Mouse (Mus musculus): ENCODE data around the gene Klhdc2.
A peak's percentile ranks its signal among the peaks of the same experiment; 100 is the strongest.

Gene Klhdc2

DNA sequence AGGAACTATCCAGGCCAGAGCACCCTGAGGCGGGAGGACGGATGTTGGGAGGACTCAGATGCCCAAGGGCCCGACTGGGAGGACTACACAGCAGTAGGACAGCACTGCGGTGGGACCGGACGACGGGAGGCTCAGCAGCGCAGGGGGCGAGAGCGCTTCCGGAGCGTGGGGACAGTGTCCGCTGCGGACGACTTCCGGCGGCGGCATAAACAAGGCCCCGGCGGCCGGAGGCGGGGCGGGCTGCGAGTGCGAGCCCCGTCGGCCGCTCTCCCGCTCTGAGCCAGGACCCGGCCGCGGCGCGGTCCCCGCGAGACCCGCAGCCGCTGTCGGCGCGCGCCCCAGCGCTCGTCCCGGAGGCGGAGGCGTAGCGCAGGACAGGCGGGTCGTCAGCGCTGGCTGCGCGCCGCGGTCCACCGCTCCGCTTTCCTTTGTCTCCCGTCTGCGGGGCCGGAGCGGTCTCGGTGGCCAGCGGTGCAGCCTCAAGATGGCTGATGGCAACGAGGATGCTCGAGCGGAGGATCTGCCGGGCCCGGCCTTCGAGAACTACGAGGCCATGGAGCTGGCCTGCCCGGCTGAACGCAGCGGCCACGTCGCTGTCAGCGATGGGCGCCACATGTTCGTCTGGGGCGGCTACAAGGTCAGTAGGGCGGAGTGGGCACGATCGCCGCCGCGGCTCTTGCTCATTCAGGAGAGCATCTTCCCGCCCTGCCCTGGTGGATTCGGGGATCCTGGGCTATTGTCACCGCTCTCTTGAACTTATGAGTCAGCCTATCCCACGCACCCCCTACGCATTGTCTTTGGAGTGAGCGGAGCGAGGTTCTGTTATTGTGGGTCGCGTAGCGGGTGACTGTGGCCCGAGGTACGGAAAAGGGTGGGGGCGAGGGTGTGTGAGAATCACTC is at the start of gene Klhdc2:
Gene Klhdc2, plus strand, starts transcription at position 171 of the 900 bp plus-strand sequence.
- DNase-seq (ENCODE audit: low spot score) = peak; percentile 78

DNA sequence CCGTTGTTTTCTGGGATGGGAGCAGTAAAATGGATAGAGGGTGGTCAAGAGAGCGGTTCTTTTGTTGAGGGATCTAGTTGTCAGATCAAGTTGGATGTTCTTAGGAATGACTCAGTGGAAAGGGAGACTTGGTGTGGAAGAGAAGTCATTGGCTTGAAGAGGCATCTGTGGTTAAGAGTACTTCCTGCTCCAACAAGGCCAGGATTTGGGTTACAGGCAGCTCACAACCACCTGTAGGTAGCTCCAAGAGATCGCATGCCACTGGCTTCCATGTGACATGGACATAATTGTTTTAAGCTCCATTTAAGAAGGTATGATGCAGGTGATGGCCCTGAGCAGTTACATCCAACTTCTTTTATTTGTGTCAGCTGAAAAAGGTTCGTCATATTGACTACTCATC is 46.7 kb upstream of the Klhdc2 start:
- DNase-seq (ENCODE audit: low spot score) = no peak

DNA sequence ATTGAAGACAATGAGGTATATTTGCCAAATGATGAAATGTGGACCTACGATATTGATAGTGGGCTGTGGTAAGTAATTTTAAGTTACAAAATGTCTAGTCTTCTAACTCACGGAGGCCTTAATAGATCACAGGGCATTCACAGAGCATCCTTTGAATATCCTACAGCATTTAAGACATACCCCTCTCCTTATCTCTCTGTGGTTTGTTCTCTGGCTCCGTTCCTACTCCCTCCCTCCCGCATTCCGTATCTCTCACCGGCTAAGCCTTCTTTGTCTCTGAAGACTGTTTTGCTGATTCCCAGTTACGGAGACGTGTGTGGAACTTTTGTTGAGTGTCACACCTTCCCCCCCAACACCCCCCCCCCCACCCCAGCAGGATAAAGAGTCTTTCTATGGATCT is 45.7 kb upstream of the Klhdc2 start:
- DNase-seq (ENCODE audit: low spot score) = no peak

DNA sequence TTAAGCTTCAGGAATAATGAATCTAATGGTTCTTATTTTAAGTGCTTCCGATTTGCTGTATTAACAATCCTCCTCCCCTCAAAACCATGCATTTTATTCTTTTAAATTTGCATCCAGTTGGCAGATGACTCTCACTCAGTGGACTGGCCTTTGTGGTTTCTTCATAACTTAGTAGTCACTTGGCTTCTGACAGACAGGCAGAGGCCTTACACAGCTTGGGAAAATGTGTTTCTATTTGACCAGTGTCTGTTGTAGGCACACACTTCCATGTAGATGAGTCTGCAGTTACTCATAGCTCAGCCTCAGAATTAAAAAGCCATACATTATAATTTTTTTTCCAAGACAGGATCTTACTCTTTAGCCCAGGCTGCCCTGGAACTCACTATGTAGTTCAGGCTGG is 42.7 kb upstream of the Klhdc2 start:
- DNase-seq (ENCODE audit: low spot score) = no peak

DNA sequence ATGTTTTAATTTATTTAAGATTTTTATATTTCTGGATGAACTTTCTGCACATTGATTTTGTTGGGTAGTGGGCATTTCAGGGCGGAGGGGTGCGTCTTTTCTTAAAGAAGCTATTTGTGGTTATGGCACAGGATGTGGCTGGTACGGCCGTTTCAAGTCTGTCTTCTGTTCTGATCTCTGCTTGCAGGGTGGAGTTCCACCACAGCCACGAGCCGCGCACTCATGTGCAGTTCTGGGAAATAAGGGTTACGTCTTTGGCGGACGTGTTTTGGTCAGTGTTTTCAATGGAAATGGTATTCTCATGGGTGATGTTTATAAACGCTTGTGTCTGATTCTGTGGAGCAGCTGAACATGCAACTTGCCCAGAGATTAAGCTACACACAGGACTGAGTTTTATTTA is 38.6 kb upstream of the Klhdc2 start:
- peak; percentile 94 for DNase-seq (ENCODE audit: low spot score)

DNA sequence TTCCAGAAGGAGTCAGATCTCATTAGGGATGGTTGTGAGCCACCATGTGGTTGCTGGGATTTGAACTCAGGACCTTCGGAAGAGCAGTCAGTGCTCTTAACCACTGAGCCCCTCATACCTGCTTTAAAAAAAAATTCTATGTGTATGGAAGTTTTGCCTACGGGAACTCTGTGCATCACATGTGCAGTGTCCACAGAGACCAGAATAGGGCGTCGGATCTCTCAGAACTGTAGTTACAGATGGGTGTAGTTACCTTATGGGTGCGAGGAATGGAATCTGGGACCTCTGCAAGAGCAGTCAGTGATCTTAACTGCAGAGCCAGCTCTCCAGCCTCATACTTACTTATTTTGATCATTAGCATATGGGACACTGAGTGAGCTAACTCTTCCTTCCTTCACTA is 34.2 kb upstream of the Klhdc2 start:
- DNase-seq (ENCODE audit: low spot score) = no peak

DNA sequence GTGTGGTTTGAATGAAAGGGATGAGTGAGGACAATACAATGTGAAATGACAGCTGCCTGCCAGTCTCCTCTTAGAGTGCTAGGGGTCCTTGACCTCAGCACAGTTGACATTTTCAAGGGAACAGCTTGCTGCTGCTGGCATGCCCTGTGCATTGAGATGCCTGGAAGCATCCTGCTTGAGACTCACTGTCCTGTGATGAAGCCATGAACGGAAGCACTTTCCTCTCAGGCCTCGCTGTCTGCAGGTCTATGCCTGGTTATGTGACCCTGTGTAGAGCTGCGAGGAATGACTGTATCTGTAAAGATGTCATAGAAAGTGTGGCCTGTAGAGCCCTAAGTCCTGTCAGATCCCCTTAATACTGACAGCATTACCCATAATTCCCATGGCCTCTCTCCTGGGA is 31.4 kb upstream of the Klhdc2 start:
- no peak for DNase-seq (ENCODE audit: low spot score)

DNA sequence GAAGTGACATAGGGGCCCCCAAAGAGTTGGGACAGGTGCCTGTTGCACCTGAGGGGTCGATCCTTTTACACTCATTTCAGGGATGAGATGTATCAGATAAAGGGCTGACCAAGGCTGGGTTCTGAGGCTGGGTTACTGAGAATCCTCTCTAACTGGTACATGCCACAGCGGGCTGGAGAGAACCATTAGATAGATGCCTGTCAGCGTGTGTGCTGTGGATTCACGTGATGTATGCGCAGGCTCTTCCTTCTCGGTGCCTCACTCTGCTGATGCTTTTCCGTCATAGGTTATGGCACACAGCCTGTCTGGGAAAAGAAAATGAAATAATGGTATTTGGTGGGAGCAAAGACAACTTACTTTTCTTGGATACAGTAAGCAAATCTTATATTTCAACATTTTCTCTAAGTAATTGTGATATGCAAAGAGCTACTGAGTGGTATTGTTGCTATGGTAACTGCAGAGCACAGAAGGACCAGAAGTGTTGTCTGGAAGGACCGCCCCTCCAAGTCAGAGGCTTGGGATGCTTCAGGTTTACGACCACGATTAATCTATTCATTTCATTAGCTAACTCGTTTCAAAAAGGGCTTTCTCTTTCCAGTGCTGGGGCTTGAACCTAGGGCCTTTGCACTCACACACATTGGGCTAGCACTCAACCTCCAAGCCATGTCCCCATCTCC is 28.4 kb upstream of the Klhdc2 start:
- DNase-seq (ENCODE audit: low spot score) = no peak

DNA sequence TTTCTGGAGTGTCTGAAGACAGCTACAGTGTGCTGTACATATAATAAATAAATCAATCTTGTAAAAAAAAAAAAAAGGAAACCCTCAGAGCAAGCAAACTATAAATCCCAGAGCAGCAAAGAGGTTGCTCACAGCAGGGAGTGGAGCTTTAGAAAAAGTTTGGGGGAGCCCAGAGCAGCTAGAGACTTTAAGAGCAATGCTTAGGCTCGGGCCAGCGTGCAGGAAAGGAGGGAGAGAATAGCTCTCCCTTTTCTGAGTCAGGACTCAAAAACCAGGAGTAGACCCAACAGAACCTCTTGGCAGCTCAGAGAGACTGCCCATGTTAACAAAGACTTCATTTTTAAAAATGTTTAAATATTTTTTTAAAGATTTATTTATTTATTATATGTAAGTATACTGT is 27.5 kb upstream of the Klhdc2 start:
- DNase-seq (ENCODE audit: low spot score) = no peak

DNA sequence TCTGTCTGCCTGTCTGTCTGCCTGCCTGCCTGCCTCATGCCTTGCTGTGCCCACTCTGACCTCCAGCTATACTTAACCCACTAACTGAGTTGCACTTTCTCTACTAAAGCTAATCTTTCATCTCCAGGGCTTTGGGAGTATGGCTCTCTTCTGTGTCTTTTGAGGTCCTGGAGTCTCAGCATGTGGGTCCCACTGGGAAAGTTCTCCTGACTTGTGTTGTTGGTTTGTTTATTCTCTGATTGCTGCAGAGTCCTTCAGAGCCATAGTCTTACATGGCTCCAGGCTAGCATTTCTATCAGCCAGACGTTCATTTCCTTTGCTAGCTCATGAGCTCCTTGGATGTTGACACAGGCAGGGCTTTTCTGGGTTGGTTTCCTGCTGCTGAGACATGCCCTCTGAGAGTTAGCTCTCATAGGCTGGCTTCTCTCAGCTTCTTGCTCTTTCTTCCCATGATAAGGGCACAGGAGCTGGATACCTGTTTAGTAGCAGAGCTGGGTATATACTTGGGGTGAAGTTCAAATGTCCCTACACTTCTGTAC is 16.5 kb upstream of the Klhdc2 start:
- DNase-seq (ENCODE audit: low spot score) = no peak

DNA sequence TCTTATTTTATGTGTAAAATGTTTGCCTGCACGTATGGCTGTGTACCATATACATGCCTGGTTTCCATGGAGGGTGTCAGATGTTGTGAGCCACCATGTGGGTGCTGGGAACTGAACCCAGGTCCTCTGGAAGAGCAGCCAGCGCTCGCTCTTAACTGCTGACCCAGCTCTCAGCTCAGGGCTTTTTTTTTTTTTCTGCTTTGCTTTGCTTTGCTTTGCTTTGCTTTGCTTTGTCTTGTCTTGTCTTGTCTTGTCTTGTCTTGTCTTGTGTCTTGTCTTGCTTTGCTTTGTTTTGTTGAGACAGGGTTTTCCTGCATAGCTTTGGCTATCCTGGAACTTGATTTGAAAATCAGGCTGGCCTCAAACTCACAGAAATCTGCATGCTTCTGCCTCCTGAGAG is 15.6 kb upstream of the Klhdc2 start:
- no peak for DNase-seq (ENCODE audit: low spot score)

DNA sequence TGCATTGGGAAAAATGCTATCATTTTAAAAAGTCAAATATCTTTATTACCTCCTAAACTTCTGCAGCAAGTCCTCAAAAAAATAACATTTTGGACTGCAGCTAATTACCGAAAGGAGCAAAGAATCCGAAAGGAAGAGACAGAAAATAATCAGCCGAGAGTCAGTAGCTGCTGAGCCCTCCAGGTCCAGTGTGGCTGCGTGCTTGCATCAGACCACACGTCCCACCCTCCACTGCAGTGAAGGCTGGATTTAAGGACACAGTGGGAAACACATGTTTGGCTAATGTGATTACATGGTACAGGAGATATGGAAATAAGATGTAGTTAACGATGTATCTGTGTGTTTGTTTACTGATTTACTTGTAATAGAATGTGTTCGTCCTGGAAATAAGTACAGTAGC is 13.3 kb upstream of the Klhdc2 start:
- DNase-seq (ENCODE audit: low spot score) = no peak

DNA sequence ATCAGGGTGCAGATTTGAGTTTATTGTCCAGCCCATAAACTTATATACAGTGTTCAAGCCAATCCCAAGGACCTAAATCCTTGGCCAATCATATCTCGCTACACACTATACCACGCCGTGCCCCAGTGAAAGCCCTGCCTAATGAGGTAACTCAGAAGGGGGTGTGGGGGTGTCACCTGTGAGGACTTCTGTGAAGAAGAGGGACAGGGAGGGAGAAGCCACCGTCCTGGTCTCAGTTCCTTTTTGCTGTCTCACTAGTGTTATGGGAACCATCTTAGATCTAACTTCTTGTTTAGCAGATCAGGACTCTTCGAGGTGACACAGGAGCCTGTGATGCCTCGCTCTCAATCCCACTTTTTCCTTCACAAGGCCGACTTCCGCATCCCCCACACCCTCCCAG is 8.9 kb upstream of the Klhdc2 start:
- no peak for DNase-seq (ENCODE audit: low spot score)

DNA sequence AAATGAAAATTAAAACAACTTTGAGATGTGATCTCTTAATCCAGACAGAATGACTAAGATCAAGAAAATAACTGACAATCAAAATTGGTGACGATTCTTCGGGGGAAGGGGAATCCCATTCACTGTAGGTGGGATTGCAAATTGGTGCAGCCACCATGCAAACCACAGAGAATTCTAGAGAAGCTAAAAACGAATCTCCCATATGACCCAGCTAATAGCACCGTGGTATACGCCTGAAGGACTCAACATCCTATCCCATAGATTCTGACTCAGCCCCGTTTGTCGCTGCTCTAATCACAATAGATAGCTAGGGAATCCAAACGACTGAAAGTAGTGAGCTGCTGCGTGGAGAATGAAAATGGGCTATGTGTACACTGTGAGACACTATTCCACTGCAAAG is 7.8 kb upstream of the Klhdc2 start:
- no peak for DNase-seq (ENCODE audit: low spot score)

DNA sequence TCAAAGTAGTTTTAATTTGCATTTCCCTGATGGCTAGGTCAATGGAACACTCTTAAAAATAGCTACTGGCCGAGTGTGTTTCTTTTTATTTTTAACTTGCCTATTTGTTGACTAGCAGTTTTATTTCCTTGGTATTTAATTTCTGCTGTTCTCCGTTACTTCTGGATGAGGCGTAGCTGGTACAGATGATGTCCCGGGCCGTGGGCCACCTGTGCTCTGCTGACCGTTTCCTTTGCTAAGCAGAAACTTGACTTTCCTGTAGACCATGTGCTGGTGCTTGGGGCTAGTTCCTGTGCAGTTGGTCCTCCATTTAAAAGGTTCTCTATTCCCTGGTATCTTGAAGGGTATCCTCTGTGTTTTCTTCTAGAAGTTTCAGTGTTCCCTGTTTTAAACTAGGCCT is 4.1 kb upstream of the Klhdc2 start:
- no peak for DNase-seq (ENCODE audit: low spot score)

DNA sequence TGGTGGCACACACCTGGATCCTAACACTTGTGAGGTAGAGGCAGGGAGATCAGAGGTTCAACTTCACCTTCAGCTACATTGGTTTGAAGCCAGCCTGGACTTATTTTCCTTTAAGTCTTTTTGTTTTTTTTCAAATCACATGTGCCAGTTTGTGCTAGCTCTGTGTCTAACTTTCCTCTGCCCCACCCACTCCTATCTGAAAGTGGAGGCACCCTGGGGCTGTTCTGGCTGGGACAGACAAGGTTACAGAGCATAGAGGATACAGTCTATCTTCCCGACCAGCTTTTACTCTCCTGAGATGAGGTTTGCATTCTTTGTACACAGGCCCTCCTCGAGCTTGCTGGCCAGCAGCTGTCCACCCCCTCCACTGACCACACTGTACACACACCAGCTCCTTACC is 2.7 kb upstream of the Klhdc2 start:
- peak; percentile 10 for DNase-seq (ENCODE audit: low spot score)

DNA sequence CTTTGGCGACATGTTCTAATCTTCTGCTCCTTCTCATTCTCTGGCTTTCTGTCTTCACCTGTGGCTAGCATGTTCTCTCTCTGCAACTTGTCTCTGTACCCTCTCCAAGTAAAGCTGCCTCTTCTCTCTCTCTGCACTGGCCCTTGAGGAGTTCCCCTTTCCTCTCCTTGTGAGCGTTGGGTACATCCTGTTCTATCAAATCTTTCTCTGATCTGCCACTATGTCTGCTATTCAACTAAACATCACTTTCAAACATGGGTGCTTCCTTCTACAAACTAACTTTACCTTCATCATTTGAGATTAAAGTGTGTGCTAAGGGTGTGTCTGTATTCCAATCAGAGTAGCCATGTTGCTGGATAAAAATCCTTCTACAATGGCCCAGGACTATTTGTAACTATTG is 1.5 kb upstream of the Klhdc2 start:
- peak; percentile 59 for DNase-seq (ENCODE audit: low spot score)

DNA sequence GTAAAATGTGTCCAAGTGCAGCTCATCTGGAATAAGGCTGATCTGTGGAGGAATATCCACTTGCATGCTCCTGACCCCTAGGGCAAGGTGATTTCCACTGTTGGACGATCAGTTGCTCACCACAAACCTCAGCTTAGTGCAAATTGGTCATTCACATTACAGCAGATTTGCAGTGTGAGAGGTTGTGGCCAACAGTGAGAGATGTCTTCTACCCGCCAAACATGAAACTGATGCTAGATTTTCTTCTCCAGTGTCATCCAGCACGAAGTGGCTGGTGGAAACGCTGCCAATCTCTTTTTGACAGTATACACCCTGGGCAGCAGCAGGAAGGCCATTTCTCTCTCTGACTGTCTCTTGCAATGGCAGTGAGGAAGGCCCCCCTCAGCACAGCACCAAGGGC is 830 bp upstream of the Klhdc2 start:
- peak; percentile 3 for DNase-seq (ENCODE audit: low spot score)

DNA sequence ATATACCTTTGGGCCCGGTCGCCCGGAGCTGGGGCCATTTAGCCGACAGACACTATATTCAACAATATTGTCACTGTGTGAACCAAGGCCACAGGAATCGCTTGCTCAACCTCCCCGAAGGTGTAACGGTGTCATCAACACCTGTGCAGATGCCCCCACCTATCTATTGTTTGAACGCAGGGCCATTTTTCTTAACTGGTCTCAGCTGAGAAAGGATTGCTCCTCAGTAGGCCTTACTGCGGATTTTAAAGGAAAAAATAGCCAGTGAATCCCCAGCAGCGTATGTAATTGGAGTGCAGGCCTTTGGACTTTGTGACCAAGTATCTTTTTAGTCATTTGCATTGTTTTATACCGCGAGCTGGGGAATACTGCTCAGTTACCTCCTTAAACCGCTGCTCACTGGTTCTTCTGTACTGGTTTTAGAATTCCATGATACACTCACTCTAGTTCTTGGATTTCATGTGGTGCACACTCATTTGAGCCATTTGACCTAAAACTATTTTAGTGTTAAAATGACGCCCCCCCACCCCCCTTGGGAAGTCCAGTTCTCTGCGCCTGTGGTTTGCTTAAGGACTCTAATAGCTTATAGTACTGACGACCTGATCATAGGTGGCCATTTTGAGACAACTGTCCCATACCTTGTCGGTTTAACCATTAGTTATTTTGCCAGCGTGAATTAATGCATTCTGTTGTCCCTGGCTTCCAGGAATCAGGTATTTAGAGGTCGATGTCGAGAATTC is 1.1 kb downstream of the Klhdc2 start:
- no peak for DNase-seq (ENCODE audit: low spot score)

DNA sequence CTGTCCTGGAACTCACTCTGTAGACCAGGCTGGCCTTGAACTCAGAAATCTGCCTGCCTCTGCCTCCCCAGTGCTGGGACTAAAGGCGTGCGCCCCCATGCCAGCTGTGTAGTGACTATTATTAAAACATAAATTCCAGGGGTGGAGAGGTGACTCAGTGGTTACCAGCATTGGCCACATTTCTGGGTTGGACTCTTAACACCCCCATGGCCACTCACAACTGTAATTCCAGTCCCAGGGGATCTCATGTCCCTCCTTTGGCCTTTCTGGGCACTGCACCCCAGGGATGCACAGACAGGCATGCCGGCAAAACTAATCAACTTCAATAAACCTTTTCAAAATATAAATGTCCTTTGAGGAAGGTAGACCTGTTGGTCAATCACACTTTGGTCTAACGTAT is 1.8 kb downstream of the Klhdc2 start:
- no peak for DNase-seq (ENCODE audit: low spot score)

DNA sequence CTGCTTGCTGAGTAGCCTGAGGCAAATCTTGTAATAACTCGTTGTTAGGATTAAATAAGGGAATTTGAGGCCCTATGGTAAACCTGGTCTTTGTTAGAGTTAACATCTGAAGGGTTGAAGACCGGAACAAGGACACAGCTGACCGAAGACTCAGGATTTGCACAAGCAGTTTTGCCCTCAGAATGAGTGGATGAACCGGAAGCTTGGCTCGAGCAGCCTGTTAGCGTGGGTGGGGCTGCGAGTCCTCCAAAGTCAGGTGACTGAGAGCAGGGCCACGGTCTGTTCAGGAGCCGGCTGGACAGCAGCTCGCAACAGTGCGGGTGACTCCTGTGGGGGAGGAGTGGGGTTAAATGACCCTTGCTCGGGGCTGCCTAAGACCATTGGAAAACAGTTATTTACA is 2.8 kb downstream of the Klhdc2 start:
- DNase-seq (ENCODE audit: low spot score) = no peak

DNA sequence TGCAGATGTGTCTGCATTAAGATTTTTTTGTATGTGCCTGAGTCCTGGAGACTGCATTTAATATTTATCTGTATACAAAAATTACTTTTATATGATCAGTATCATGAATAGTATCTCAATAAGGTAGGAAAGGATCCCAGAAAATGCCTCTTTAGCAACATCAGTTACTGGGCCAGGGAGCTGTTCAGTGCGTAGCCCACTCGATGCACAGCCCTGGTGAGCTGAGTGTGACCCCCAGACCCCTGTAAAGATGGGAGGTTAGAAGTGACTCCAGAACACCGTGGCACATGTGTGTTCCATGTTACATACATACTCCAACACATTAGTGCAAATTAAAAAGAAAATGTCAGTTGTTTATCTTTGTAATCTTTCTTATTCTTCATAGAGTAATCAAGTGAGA is 3.4 kb downstream of the Klhdc2 start:
- DNase-seq (ENCODE audit: low spot score) = no peak

DNA sequence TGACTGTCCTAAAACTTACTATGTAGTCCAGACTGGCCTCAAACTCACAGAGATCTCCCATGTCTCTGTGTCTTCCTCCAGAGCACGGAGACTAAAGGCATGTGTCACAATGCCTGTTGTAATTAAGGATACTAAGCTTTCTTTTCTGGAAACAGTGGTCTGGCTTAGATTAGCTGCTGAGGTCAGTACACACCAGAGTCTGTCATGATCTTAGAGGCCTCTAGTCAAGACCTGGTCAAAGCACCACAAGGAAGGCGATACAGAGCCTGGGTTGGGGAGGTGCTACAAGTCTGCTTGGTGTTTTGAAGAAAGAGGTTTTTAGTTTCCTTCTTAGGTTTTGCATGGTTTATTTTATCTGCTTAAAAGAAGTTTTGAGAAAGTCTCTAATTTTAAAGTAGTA is 3.9 kb downstream of the Klhdc2 start:
- DNase-seq (ENCODE audit: low spot score) = no peak

Data from T-cell, adult 2 months (primary cell).